Mouse (Mus musculus) forebrain, embryonic 15.5 days (tissue): Measurements from ENCODE around the gene Gapdh. TPM values are rescaled to one million over a fixed set of nuclear protein-coding genes. Genes with fewer than 3 reads are reported as not detected.

Experiments used
- ATAC-seq: fragments of 200-750 bp; cut with Nextera tagmentation; replicated peaks from 2 replicates; pipeline ENCODE4 v1.8.0; 2017; ENCODE audit warnings: mild to moderate bottlenecking, moderate TSS enrichment, moderate library complexity
- H3K27ac ChIP-seq: fragments of 300-500 bp; sonication (generic); replicated peaks from 2 replicates; pipeline ENCODE4 v1.5.1; 2015; ENCODE audit warnings: mild to moderate bottlenecking, inconsistent platforms
- H3K27me3 ChIP-seq: fragments of 300-500 bp; sonication (generic); 2 replicates; pipeline ENCODE4 v1.6.1; 2015; ENCODE audit warnings: inconsistent platforms
- H3K36me3 ChIP-seq: fragments of 300-500 bp; sonication (generic); 2 replicates; pipeline ENCODE4 v1.6.1; 2015; ENCODE audit warnings: mild to moderate bottlenecking, inconsistent platforms
- H3K4me1 ChIP-seq: fragments of 300-500 bp; sonication (generic); 2 replicates; pipeline ENCODE4 v1.6.1; 2015; ENCODE audit warnings: inconsistent platforms
- H3K4me2 ChIP-seq: fragments of 300-500 bp; sonication (generic); replicated peaks from 2 replicates; pipeline ENCODE4 v1.6.1; 2015; ENCODE audit warnings: mild to moderate bottlenecking, inconsistent platforms
- H3K4me3 ChIP-seq: fragments of 300-500 bp; sonication (generic); 2 replicates; pipeline ENCODE4 v1.5.1; 2015; ENCODE audit warnings: mild to moderate bottlenecking, inconsistent platforms
- H3K9ac ChIP-seq: fragments of 300-500 bp; sonication (generic); replicated peaks from 2 replicates; pipeline ENCODE4 v1.6.1; 2015; ENCODE audit warnings: mild to moderate bottlenecking, inconsistent platforms
- H3K9me3 ChIP-seq: fragments of 300-500 bp; sonication (generic); 2 replicates; pipeline ENCODE4 v1.6.1; 2016; ENCODE audit warnings: inconsistent platforms
- WGBS: fragments of 180-500 bp; shearing (Covaris S2); methylation state at CpG from one replicate; pipeline ENCODE4 v1.1.7; 2015; ENCODE audit warnings: mixed read lengths; 5-methylcytosine and 5-hydroxymethylcytosine counted together
- polyA plus RNA-seq: library from polyadenylated mRNA; unstranded; fragments of >200 nt; fragmentation: Nextera tagmentation; extraction: Ambion mirVana; gene quantifications from 2 replicates; pipeline ENCODE4 v1.2.1, GENCODE M21; 2015

Gapdh gene
- polyA plus RNA-seq, 1 experiment from 2014 or later: 1,461 TPM

- no peaks in the 10 kb centered on the region for H3K27me3 ChIP-seq
- peak overlapping the region; percentile 96 for H3K4me2 ChIP-seq
- H3K36me3 ChIP-seq: peaks cover 23% of the 10 kb centered on the region
- no peaks in the 10 kb centered on the region for H3K9me3 ChIP-seq
- ATAC-seq: peak; percentile 69
- H3K4me1 ChIP-seq: peaks cover 44% of the 10 kb centered on the region
- H3K4me3 ChIP-seq: peak overlapping the region; percentile 93
- WGBS: under 1% methylated on average over 31 of the region's 35 CpGs
- peak overlapping the region; percentile 92 for H3K27ac ChIP-seq
- peak overlapping the region; percentile 95 for H3K9ac ChIP-seq
These were observed 20.8 kb downstream of the Gapdh start for GRCm38 (mm10) chr6:125145479-125145951.

- Histone ChIP-seq H3K36me3 (peaks cover 28% of the 10 kb centered on the region), H3K4me2 (peak within 1 kb of the TSS; percentile 96), H3K27ac (peak within 1 kb of the TSS; percentile 92), H3K4me1 (peaks cover 44% of the 10 kb centered on the region), H3K4me3 (peak within 1 kb of the TSS; percentile 93), H3K27me3 (no peaks in the 10 kb centered on the region), H3K9me3 (no peaks in the 10 kb centered on the region), H3K9ac (peak within 1 kb of the TSS; percentile 95)
- under 1% methylated on average over 16 of the region's 16 CpGs for WGBS
- peak; percentile 94 for ATAC-seq
These were observed 21.3 kb downstream of the Gapdh start, which contains the start of gene Iffo1 for GRCm38 (mm10) chr6:125145001-125145400. Gene Iffo1 (plus strand): TSS chr6:125145241.

- ATAC-seq: no peak
- Histone ChIP-seq H3K9me3 (no peaks in the 10 kb centered on the region), H3K4me3 (no peak overlapping the region), H3K4me2 (no peak overlapping the region), H3K4me1 (peaks cover 42% of the 10 kb centered on the region), H3K9ac (no peak overlapping the region), H3K27me3 (no peaks in the 10 kb centered on the region), H3K36me3 (peaks cover 39% of the 10 kb centered on the region), H3K27ac (no peak overlapping the region)
- 86% methylated on average over 9 of the region's 9 CpGs for WGBS
These were observed 22.4 kb downstream of the Gapdh start for GRCm38 (mm10) chr6:125143904-125144303.

- Histone ChIP-seq H3K27ac (no peak overlapping the region), H3K36me3 (peaks cover 46% of the 10 kb centered on the region), H3K4me1 (peaks cover 35% of the 10 kb centered on the region), H3K9ac (no peak overlapping the region), H3K9me3 (no peaks in the 10 kb centered on the region), H3K4me2 (no peak overlapping the region), H3K4me3 (no peak overlapping the region), H3K27me3 (no peaks in the 10 kb centered on the region)
- ATAC-seq: no peak
- WGBS: 83% methylated on average over 3 of the region's 3 CpGs
These were observed 23.1 kb downstream of the Gapdh start for GRCm38 (mm10) chr6:125143128-125143527.

GRCm38 (mm10) chr6:125142436-125142835 is 23.8 kb downstream of the Gapdh start:
- Histone ChIP-seq H3K4me1 (peaks cover 28% of the 10 kb centered on the region), H3K4me2 (no peak overlapping the region), H3K27me3 (no peaks in the 10 kb centered on the region), H3K9ac (no peak overlapping the region), H3K9me3 (no peaks in the 10 kb centered on the region), H3K4me3 (no peak overlapping the region), H3K27ac (no peak overlapping the region), H3K36me3 (peaks cover 51% of the 10 kb centered on the region)
- 91% methylated on average over 8 of the region's 8 CpGs for WGBS
- ATAC-seq: no peak

- no peak for ATAC-seq
- Histone ChIP-seq H3K4me3 (no peak overlapping the region), H3K9ac (no peak overlapping the region), H3K27me3 (no peaks in the 10 kb centered on the region), H3K4me2 (no peak overlapping the region), H3K4me1 (peaks cover 7% of the 10 kb centered on the region), H3K9me3 (no peaks in the 10 kb centered on the region), H3K27ac (no peak overlapping the region), H3K36me3 (peaks cover 74% of the 10 kb centered on the region)
- WGBS: 94% methylated on average over 7 of the region's 7 CpGs
These were observed 26.5 kb downstream of the Gapdh start for GRCm38 (mm10) chr6:125139747-125140146.

- H3K4me2 ChIP-seq: no peak overlapping the region
- no peak overlapping the region for H3K9ac ChIP-seq
- no peak overlapping the region for H3K27ac ChIP-seq
- no peak for ATAC-seq
- peaks cover 82% of the 10 kb centered on the region for H3K36me3 ChIP-seq
- H3K4me3 ChIP-seq: no peak overlapping the region
- no peaks in the 10 kb centered on the region for H3K9me3 ChIP-seq
- WGBS: 85% methylated on average over 19 of the region's 19 CpGs
- peaks cover 15% of the 10 kb centered on the region for H3K4me1 ChIP-seq
- H3K27me3 ChIP-seq: no peaks in the 10 kb centered on the region
These were observed 29.1 kb downstream of the Gapdh start for GRCm38 (mm10) chr6:125137002-125137671.

- Histone ChIP-seq H3K9ac (peak overlapping the region; percentile 76), H3K9me3 (no peaks in the 10 kb centered on the region), H3K27me3 (no peaks in the 10 kb centered on the region), H3K36me3 (peaks cover 66% of the 10 kb centered on the region), H3K27ac (0 out of 2 replicates have a peak overlapping the region, but pooled peaks have one; percentile 87), H3K4me3 (peak overlapping the region; percentile 90), H3K4me2 (peak overlapping the region; percentile 70), H3K4me1 (peaks cover 20% of the 10 kb centered on the region)
- ATAC-seq: no peak
- WGBS: 10% methylated on average over 11 of the region's 11 CpGs
These were observed 33.8 kb downstream of the Gapdh start for GRCm38 (mm10) chr6:125132470-125132869.

- Histone ChIP-seq H3K9ac (peak within 1 kb of the TSS; percentile 76), H3K4me1 (peaks cover 20% of the 10 kb centered on the region), H3K27ac (peak within 1 kb of the TSS; percentile 87), H3K27me3 (no peaks in the 10 kb centered on the region), H3K4me3 (peak within 1 kb of the TSS; percentile 90), H3K4me2 (peak within 1 kb of the TSS; percentile 70), H3K36me3 (peaks cover 66% of the 10 kb centered on the region), H3K9me3 (no peaks in the 10 kb centered on the region)
- ATAC-seq: peak; percentile 94
- WGBS: under 1% methylated on average over 66 of the region's 66 CpGs
These were observed 34.7 kb downstream of the Gapdh start, which contains the start of gene Nop2 for GRCm38 (mm10) chr6:125131302-125132156. Gene Nop2 (plus strand): TSS chr6:125131909.

- peaks cover 69% of the 10 kb centered on the region for H3K36me3 ChIP-seq
- peaks cover 20% of the 10 kb centered on the region for H3K4me1 ChIP-seq
- no peak overlapping the region for H3K27ac ChIP-seq
- H3K27me3 ChIP-seq: no peaks in the 10 kb centered on the region
- H3K9me3 ChIP-seq: no peaks in the 10 kb centered on the region
- ATAC-seq: no peak
- H3K4me2 ChIP-seq: no peak overlapping the region
- no peak overlapping the region for H3K4me3 ChIP-seq
- 89% methylated on average over 20 of the region's 20 CpGs for WGBS
- no peak overlapping the region for H3K9ac ChIP-seq
These were observed 36.4 kb downstream of the Gapdh start for GRCm38 (mm10) chr6:125129710-125130402.

GRCm38 (mm10) chr6:125128724-125129123 is 37.5 kb downstream of the Gapdh start:
- Histone ChIP-seq H3K4me3 (no peak overlapping the region), H3K36me3 (peaks cover 71% of the 10 kb centered on the region), H3K4me1 (peaks cover 20% of the 10 kb centered on the region), H3K27ac (no peak overlapping the region), H3K9me3 (no peaks in the 10 kb centered on the region), H3K9ac (no peak overlapping the region), H3K4me2 (no peak overlapping the region), H3K27me3 (no peaks in the 10 kb centered on the region)
- no peak for ATAC-seq
- 91% methylated on average over 12 of the region's 12 CpGs for WGBS
